Mouse (Mus musculus): ENCODE measurements around the gene Myh13.

- no peak for TF ChIP-seq CTCF (IDR thresholded peaks at IDR 0.05; ENCODE audit: low read depth, low read length)
- TF ChIP-seq POLR2A (IDR thresholded peaks at IDR 0.05; ENCODE audit: borderline replicate concordance, low read depth, low read length): no peak
Measured at GRCm38 (mm10) chr11:67376308-67376707, 54.9 kb downstream of the Myh13 start.

All from bone marrow macrophage, adult 2 months (primary cell).